Mouse (Mus musculus) layer of hippocampus, adult 18-20 months (tissue): Measurements from ENCODE around the gene Klhl8. TPM values are rescaled to one million over a fixed set of nuclear protein-coding genes. Genes with fewer than 3 reads are reported as not detected.
A peak's percentile ranks its signal among the peaks of the same experiment; 100 is the strongest.
"Not testable (repeated sequence)": the region's sequence is repeated elsewhere in the genome, so short reads cannot be mapped to it uniquely, and the experiment has no call there.

ENCODE experiments used
- DNase-seq, 2 experiments: peaks; one replicate each; pipeline ENCODE4 v3.0.0; 2022; ENCODE audit warnings: low spot score in 2 of 2
- long read RNA-seq: library from polyadenylated mRNA; stranded (forward); transcript quantifications from one replicate; pipeline ENCODE4 v2.0.0, GENCODE M21; 2021
- total RNA-seq, 2 experiments: library from RNA; stranded (reverse); gene quantifications; 2 replicates each; pipeline ENCODE4 v1.2.3; 2021

The Klhl8 gene
- 10 to 100 TPM; 35.2 to 35.7 TPM for total RNA-seq
- long read RNA-seq, transcript Klhl8-201 (10 exons, 3,193 nt) = major isoform, 55 of 110 reads
- long read RNA-seq, partial matches to known transcripts = 6 of 110 reads
- long read RNA-seq, other reads (novel, unspliced or antisense) = 49 of 110 reads

- peak; percentile 76 to 89 for DNase-seq
Observed at GRCm38 (mm10) chr5:103910748-103911409, at the start of gene Klhl8. Gene Klhl8, minus strand, starts transcription at chr5:103911259.

DNA sequence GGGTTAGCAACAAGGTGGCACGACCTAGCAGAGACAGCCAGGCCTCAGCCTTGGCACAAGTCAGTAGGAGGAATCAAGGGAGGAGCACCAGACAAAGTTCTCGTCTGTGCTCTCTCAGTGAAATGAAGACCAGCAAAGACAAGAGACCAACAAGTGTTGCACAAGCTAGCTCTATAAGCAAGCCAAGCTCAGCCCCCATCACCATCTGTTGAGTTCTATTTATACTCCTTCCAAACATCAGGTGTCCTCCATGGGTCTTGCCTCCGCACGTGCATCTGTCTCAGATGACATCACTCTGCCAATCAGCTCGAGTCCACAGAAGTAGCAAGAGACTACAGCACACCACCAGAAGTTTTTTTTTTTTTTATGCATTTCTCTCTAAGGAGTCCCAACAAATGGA lies 43.6 kb upstream of the Klhl8 start:
- DNase-seq = peak; percentile 30 to 53

GRCm38 (mm10) chr5:103953135-103954083 lies 42.4 kb upstream of the Klhl8 start:
- DNase-seq = no peak

- not testable (repeated sequence) for DNase-seq
Observed at GRCm38 (mm10) chr5:103950138-103950537, 39.1 kb upstream of the Klhl8 start.

GRCm38 (mm10) chr5:103943183-103943582 lies 32.1 kb upstream of the Klhl8 start:
- DNase-seq = no peak

DNA sequence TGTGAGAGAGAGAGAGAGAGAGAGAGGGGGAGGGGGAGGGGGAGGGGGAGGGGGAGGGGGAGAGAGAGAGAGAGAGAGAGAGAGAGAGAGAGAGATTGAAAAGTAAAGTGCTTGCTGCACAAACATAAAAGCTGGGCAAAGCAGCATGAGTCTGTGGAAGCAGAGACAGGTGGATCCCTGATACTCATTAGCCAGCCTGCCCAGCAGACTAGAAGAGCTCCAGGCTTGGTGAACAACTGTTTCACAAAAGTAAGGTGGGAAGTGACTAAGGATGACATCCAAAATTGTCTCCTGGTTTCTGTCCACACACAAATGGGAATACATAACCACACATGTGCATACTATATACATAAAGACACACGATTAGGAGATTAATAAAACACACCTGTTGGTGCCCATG lies 28.8 kb upstream of the Klhl8 start:
- no peak for DNase-seq

GRCm38 (mm10) chr5:103939350-103939652 lies 28.2 kb upstream of the Klhl8 start:
- DNase-seq = no peak

DNA sequence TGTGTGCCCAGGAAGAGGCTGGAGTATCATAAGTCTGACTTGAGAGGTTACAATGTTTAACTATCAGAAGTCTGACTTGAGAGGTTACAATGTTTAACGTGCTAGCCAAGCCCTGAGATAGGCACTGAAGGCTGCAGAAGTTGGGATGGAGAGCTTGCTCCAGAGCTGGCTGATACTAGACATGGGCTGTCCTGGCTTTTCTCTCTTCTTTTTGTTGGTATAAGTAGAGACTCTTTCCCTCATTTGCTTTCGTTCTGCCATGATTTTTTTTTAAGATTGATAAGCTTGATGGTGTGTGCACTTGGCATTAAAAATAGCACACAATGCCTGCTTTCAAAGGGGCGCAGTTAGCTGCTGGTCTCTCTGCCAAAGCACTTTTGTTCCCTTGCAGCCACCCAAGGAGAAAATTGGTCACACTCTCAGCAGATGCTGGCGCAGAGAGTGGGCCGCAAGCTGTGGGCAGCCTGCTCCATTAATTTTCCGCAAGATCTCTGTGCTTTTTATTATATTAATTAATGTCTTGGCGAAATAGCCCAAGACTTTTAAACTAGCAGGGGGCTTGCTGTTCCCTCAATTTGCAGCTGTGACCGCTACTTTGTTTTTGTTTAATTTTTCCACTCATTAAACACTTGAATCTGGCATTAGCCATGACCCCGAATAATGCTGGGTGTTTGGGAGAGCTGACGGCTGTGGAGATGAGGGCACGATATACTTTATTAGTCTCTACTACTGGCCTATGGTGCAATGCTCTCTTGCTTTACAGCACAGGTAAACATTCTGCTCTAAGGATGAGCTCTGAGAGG lies 27.7 kb upstream of the Klhl8 start:
- DNase-seq = no peak

DNA sequence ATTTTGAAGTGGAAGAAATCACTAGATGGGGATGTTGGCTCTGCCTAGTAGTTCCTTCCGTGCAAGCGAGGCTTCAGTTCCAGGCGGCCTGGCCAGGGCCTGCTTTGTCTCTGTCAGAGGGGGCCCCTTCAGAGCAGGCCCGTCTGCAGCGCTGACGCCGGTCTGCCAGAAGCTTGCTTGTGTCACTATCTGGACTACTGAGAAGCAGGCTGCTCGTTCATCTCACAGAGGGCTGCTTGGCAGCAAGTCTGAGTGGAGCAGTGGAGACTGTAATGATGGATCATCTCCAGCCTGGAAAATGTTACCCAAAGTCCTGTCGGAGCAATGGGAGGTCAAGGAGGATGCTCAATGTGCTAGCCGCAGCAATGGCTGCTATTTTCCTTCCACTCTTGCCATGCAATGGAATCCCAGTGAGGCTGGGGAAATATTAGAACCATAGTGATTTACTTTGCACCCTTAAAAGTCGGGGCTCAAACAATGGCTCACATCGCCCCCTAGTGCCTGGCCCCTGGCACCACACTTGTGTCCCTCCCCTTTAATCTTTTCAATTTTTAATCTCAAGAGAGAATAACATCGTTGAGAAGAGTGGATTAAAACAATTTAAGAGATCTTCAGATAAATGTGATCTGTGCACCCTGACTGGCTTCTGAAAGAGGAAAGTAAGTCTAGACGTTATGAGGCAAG lies 26.0 kb upstream of the Klhl8 start:
- no peak for DNase-seq

DNA sequence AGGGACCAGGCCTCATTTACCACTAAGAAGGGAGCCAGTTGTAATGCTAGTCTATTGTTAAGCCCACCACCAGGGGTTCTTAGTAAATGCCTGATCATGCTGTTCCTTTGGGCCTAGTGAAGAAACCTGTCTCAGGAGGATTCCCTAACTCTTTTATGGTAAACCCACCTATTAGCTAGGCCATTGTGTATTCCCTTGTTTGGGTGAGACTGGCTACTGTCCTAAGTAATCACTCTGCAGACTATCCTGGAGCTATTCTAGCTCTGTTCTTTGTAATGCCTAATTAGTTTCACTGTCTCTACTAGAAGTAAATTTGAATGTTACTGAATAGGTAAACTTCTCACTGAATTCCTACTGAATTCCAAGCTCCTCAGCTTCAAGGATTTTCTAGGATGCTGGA lies 20.9 kb upstream of the Klhl8 start:
- DNase-seq = not testable (repeated sequence)

DNA sequence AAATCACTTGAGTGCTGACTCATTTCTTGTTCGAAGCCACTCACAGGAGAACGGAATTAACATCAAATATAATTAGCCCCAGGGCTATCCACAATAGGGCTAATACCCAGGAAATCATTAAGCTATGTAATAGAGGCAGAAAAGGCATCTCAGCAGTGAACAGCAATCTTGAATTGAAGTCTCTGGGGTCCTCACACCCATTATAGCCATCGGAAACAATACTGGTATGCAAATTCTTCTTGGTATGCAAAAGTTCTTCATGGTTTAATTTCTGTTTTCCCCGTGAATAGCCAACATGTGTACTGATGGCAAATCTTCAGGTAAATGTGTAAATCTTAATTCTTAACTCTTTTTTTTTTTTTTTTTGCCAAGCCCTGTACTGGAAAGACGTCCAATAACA lies 19.5 kb upstream of the Klhl8 start:
- no peak for DNase-seq

DNA sequence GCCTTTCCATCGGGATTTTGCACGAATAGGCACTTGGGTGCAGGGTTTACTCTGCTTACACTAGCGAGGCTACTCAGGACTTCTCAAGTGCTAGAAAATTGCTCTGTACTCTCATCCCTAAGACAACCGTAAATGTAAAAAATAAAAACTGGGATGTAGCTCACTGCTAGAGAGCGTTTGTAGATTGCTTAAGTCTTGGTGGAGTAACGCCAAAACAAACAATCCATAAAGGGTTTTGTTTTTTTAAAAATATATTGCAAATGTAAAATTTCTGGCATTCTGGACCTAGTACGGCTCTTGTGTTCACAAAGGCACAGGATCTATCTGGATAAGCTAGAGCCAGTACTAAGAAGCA lies 17.1 kb upstream of the Klhl8 start:
- no peak for DNase-seq

GRCm38 (mm10) chr5:103927429-103928195 lies 16.6 kb upstream of the Klhl8 start:
- DNase-seq = peak; percentile 80 to 95

DNA sequence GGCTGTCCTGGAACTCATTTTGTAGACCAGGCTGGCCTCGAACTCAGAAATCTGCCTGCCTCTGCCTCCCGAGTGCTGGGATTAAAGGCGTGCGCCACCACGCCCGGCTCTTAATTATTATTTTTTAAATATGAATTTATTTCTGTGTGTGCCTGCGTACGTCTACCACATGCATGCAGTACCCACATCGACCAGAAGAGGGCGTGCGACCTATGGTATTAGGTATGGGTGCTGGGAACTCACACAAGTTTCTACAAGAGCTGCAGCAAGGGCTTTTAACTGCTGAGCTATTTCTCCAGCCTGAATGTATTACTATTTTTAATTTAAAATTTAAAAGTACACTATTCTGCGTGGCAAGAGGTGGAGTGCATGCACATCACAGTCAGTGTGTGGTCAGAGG lies 15.3 kb upstream of the Klhl8 start:
- DNase-seq = no peak

GRCm38 (mm10) chr5:103923755-103924154 lies 12.7 kb upstream of the Klhl8 start:
- DNase-seq = no peak

DNA sequence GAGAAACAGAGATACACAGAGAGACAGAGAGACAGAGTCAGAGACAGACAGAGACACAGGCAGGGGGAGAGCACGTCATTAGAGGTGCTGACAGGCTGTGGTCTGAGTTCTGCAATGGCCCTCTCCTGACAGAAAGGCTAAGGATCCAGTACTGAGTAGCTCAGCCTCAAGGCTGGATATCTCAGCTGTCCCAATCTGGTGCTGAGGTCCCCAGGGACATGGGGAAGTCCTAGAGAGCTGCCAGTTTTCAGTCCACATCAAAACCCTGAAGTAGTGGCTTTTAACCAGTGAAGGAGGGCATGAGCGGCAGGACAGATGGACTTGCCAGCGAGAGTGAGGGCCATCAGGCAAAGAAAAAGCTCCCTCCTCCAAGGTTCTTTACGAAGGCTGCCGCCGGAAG lies 12.0 kb upstream of the Klhl8 start:
- no peak for DNase-seq

DNA sequence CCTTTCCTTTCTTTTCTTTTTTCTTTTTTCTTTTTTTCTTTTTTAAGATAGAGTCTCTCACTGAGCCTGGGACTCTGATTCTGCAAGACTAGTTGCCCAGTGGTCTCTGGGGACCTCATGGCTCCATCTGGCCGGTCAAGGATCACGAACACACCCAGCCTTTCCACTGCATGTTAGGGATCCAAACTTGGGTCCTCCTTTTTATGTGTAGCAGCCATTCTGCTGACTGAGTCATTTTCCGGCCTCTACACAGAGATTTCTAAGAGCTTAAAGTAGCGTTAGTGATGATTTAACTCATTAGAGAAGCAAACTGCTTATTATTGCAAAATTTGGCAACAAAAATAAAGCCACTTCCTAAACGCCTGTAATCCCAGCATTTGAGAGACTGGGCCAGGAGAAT lies 11.4 kb upstream of the Klhl8 start:
- DNase-seq = no peak

GRCm38 (mm10) chr5:103919497-103919896 lies 8.4 kb upstream of the Klhl8 start:
- DNase-seq = no peak

DNA sequence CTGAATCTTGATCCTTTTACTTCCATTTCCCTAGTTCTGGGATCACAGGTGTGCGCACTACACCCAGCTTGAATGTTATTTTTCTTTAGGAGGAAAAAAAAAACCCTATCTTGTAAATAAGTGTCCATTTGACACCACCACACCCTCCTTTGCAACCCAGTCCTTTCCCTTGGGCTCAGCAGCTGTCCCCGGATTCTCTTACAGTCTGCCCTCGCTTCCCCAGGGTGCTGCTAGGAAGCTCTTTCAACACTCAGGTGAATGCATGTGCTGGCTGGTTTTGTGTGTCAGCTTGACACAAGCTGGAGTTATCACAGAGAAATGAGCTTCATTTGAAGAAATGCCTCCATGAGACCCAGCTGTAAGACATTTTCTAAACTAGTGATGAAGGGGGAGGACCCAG lies 7.2 kb upstream of the Klhl8 start:
- DNase-seq = no peak

GRCm38 (mm10) chr5:103917357-103917895 lies 6.4 kb upstream of the Klhl8 start:
- no peak for DNase-seq
